Mouse (Mus musculus): ENCODE data around the gene Prr29. TPM values are rescaled to one million over a fixed set of nuclear protein-coding genes. Genes with fewer than 3 reads are reported as not detected.
A peak's percentile ranks its signal among the peaks of the same experiment; 100 is the strongest.

Gene Prr29
- total RNA-seq, 2 experiments from 2014 or later = not detected

DNA sequence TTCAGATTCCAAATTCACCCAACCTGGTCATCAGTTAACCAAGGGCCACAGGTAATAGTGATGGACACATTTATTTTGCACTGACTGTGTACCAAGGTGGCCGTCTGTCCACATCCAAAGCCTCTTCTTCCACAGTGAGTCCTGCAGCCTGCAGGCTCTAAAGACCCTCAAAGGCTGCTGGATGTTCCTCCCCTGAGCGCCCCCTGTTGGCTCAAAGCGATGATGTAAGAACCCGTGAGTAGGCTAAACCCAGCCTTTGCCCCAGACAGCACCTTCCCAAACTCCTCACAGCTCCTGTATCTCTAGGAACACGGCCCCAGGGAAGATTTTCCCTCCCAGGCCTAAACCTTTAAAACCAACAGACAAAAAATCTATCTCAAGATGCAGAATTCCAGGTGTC lies 5.9 kb upstream of the Prr29 start:
- H3K27ac ChIP-seq = no peak overlapping the region
- peak; percentile 6; the same call in 1 of the 2 replicates for TF ChIP-seq CTCF (IDR thresholded peaks at IDR 0.05)
- intact Hi-C loops (cut with DNase I) = no loop called here
- H3K4me3 ChIP-seq = no peak overlapping the region
- no peak for DNase-seq (ENCODE audit: extremely low spot score in 1 of 2, low spot score in 2 of 2)

- no peak for TF ChIP-seq CTCF (IDR thresholded peaks at IDR 0.05)
- no peak overlapping the region for H3K27ac ChIP-seq
- peak; percentile 13 to 16 for DNase-seq (ENCODE audit: extremely low spot score in 1 of 2, low spot score in 2 of 2)
- H3K4me3 ChIP-seq = no peak overlapping the region
- intact Hi-C loops (cut with DNase I) = loop anchor here (5.0 kb wide), 1 partner anchor 62 kb away; the partner anchor contains the start of gene Gh
Measured at GRCm38 (mm10) chr11:106364712-106365111, 560 bp upstream of the Prr29 start.

- no peak overlapping the region for H3K27ac ChIP-seq
- peak; percentile 59 to 80 for DNase-seq (ENCODE audit: extremely low spot score in 1 of 2, low spot score in 2 of 2)
- intact Hi-C loops (cut with DNase I) = loop anchor here (5.0 kb wide), 1 partner anchor 64 kb away; the partner anchor contains the start of gene Gh
- TF ChIP-seq CTCF (IDR thresholded peaks at IDR 0.05) = peak; percentile 90
- no peak overlapping the region for H3K4me3 ChIP-seq
Measured at GRCm38 (mm10) chr11:106366316-106366715, 1.0 kb downstream of the Prr29 start.

DNA sequence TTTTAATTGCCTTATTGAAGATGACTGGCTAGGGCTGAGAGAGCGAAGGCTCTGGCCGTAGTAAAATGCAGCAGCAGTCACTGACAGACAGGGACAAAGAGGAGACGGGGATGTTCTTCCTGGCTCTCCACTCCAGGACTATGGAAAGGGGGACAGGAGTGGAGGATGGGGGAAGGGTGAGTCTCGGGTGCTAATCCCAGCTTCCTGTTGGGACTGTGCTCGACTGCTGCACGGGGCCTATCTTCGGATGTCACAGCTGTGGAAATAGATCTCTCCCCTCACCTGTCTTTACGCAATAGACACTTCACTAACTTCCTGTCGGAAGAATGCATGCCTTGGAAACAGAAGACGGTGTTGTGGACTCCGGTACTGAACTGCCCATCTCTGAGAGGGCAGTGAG lies 8.7 kb downstream of the Prr29 start:
- intact Hi-C loops (cut with DNase I) = no loop called here
- DNase-seq (ENCODE audit: extremely low spot score in 1 of 2, low spot score in 2 of 2) = no peak
- no peak for TF ChIP-seq CTCF (IDR thresholded peaks at IDR 0.05)
- Histone ChIP-seq H3K4me3 (no peak overlapping the region), H3K27ac (no peak overlapping the region)

DNA sequence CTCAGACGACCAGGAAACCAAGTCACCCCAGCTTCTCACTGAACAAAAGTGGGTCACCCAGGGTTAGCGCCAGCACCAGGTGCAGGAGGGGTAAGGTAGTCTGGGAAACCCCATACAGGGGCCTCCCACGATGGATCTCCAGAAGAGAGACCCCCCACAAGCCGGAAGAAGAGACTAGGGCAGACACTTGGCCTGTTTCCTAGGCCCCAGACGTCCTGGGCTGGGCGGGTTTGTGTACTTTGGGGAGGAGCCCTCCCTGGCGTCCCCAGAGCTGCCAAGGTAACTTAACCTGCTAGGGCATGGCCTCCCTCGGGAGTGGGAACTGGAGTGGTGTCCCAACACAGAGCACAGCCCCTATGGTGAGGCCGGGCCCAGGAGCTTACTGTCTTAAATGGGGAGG lies 9.3 kb downstream of the Prr29 start:
- intact Hi-C loops (cut with DNase I) = no loop called here
- no peak for DNase-seq (ENCODE audit: extremely low spot score in 1 of 2, low spot score in 2 of 2)
- TF ChIP-seq CTCF (IDR thresholded peaks at IDR 0.05) = no peak
- Histone ChIP-seq H3K27ac (no peak overlapping the region), H3K4me3 (no peak overlapping the region)

DNA sequence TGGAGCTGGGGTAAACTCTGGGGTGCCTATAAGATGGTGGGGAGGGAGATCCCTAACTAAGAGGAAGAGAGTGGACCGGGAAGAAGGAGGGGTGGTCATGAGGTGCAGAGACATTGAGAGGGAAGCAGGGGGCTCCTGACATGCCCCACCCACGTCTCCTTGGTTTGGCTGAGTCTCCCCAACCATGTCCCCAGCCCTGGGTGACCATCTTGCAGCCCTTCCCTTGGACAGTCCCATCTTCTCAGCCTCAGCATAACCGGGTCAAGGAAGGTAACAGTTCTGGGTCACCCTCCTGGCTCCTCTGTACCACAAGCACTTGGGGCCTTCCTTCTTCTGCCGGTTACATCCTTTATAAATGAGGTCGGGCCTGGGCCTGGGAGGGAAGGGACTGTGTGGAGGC lies 9.7 kb downstream of the Prr29 start:
- no peak for TF ChIP-seq CTCF (IDR thresholded peaks at IDR 0.05)
- intact Hi-C loops (cut with DNase I) = no loop called here
- Histone ChIP-seq H3K27ac (no peak overlapping the region), H3K4me3 (no peak overlapping the region)
- DNase-seq (ENCODE audit: extremely low spot score in 1 of 2, low spot score in 2 of 2) = no peak

DNA sequence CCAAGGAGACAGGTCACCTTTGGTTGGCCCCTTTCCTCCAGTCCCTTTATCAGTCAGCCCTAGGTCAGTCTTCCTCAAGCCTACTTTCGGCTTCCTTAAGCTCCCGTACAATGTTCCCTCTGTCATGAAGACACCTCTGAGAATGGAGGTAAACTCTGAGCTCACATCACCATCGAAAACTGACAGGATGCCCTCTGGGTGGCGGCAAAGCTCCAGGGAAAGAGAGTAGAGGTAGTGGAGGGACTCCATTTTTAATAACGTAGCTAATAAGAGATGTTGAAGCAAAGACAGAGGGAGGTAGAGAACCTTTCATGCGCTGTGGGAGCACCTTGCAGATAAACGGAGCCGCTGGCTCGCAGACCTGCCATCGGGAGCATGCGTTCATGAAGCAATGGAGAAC lies 15.7 kb downstream of the Prr29 start:
- TF ChIP-seq CTCF (IDR thresholded peaks at IDR 0.05) = no peak
- Histone ChIP-seq H3K27ac (no peak overlapping the region), H3K4me3 (no peak overlapping the region)
- intact Hi-C loops (cut with DNase I) = no loop called here
- no peak for DNase-seq (ENCODE audit: extremely low spot score in 1 of 2, low spot score in 2 of 2)

- Histone ChIP-seq H3K27ac (peak overlapping the region; percentile 55), H3K4me3 (0 out of 2 replicates have a peak overlapping the region, but pooled peaks have one; percentile 13)
- intact Hi-C loops (cut with DNase I) = no loop called here
- TF ChIP-seq CTCF (IDR thresholded peaks at IDR 0.05) = no peak; the same call in 1 of the 2 replicates
- no peak for DNase-seq (ENCODE audit: extremely low spot score in 1 of 2, low spot score in 2 of 2)
Measured at GRCm38 (mm10) chr11:106381883-106382282, 16.6 kb downstream of the Prr29 start.

DNA sequence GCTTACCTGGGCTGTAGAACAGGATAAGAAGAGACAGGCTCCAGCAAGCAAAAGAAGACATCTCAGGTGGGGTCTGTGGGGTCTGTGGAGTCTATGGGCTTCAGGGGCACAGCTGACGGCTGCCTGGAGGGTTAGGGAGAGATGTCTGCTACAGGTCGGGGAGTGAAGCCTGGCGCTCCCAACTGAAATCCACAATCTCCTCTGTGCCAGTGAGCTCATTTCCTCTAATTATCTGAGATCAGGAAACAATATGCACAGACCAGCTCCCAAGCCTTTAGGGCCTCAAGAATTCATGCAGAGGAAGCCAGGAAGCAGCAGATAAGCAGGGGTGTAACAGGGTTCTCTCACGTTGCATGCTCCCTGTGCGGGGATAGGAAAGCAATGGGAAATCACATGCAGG lies 17.2 kb downstream of the Prr29 start:
- intact Hi-C loops (cut with DNase I) = no loop called here
- 0 out of 2 replicates have a peak overlapping the region, but pooled peaks have one; percentile 13 for H3K4me3 ChIP-seq
- peak overlapping the region; percentile 55 for H3K27ac ChIP-seq
- no peak for TF ChIP-seq CTCF (IDR thresholded peaks at IDR 0.05)
- no peak for DNase-seq (ENCODE audit: extremely low spot score in 1 of 2, low spot score in 2 of 2)

GRCm38 (mm10) chr11:106383051-106383790 lies 17.9 kb downstream of the Prr29 start:
- DNase-seq (ENCODE audit: extremely low spot score in 1 of 2, low spot score in 2 of 2) = no peak
- Histone ChIP-seq H3K4me3 (no peak overlapping the region), H3K27ac (no peak overlapping the region; the same call in 1 of the 2 replicates)
- intact Hi-C loops (cut with DNase I) = no loop called here
- no peak for TF ChIP-seq CTCF (IDR thresholded peaks at IDR 0.05)

DNA sequence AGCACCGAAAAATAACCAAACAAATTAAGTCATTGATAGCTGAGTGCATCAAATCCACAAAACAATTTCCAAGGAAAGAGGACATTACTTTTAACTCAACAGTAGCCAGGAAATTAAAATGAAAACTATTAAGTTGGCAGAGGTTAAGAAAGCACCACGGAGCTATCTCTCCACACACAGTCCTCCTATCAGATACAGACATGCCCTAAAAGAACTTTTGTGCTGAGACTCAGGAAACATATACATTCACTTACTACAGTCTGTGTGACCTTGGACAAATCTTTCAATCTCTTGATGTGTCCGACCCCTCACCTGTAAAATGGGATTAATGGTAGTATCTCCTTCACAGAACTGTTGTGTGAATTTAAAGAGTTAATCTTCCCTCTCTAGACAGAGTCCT lies 21.1 kb downstream of the Prr29 start:
- intact Hi-C loops (cut with DNase I) = no loop called here
- H3K27ac ChIP-seq = no peak overlapping the region
- H3K4me3 ChIP-seq = no peak overlapping the region
- DNase-seq (ENCODE audit: extremely low spot score in 1 of 2, low spot score in 2 of 2) = no peak
- TF ChIP-seq CTCF (IDR thresholded peaks at IDR 0.05) = no peak

GRCm38 (mm10) chr11:106387020-106387419 lies 21.7 kb downstream of the Prr29 start:
- H3K4me3 ChIP-seq = no peak overlapping the region
- TF ChIP-seq CTCF (IDR thresholded peaks at IDR 0.05) = no peak
- H3K27ac ChIP-seq = no peak overlapping the region
- no peak for DNase-seq (ENCODE audit: extremely low spot score in 1 of 2, low spot score in 2 of 2)
- intact Hi-C loops (cut with DNase I) = no loop called here

DNA sequence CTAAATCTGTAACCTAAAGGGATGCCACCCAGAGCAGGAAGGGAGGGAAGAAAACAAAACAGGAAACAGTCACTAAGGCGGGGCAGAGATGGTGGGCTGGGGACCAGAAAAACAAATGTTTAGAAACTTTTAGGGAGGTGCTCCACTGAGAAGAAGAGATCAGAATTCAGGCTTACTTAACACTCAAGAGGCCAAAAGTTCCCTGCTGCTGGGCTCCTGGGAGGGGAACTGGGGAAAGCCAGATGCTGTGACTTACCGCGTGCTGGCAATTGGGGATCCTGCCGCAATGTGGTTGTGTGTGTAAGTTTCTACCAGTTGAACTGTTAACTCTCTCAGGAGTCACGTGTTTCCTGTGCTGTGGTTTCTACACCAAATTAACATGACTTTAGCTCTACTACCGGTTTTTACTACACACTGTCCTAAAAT lies 22.5 kb downstream of the Prr29 start, which contains the start of gene Icam2:
Gene Icam2, minus strand, starts transcription at position 285 of the 426 bp plus-strand sequence.
- no peak within 1 kb of the TSS for H3K27ac ChIP-seq
- H3K4me3 ChIP-seq = no peak within 1 kb of the TSS
- DNase-seq (ENCODE audit: extremely low spot score in 1 of 2, low spot score in 2 of 2) = no peak
- TF ChIP-seq CTCF (IDR thresholded peaks at IDR 0.05) = no peak
- intact Hi-C loops (cut with DNase I) = no loop called here
